Mouse (Mus musculus) forebrain, embryonic 13.5 days (tissue): ENCODE data around the gene Gramd4. TPM values are rescaled to one million over a fixed set of nuclear protein-coding genes. Genes with fewer than 3 reads are reported as not detected.

Experiments
- ATAC-seq: fragments of 200-750 bp; cut with Nextera tagmentation; 2 replicates; pipeline ENCODE4 v1.8.0; 2017
- H3K27ac ChIP-seq: fragments of 300-500 bp; sonication (generic); 2 replicates; pipeline ENCODE4 v1.5.1; 2015; ENCODE audit warnings: inconsistent platforms, mild to moderate bottlenecking, moderate library complexity
- H3K27me3 ChIP-seq: fragments of 300-500 bp; sonication (generic); 2 replicates; pipeline ENCODE4 v1.6.1; 2015; ENCODE audit warnings: mild to moderate bottlenecking, inconsistent platforms
- H3K36me3 ChIP-seq: fragments of 300-500 bp; sonication (generic); 2 replicates; pipeline ENCODE4 v1.6.1; 2015; ENCODE audit warnings: mild to moderate bottlenecking, inconsistent platforms; ENCODE audit not compliant: poor library complexity, severe bottlenecking
- H3K4me1 ChIP-seq: fragments of 300-500 bp; sonication (generic); 2 replicates; pipeline ENCODE4 v1.6.1; 2015; ENCODE audit warnings: inconsistent platforms
- H3K4me2 ChIP-seq: fragments of 300-500 bp; sonication (generic); 2 replicates; pipeline ENCODE4 v1.6.1; 2015; ENCODE audit warnings: inconsistent platforms, mild to moderate bottlenecking, moderate library complexity
- H3K4me3 ChIP-seq: fragments of 300-500 bp; sonication (generic); 2 replicates; pipeline ENCODE4 v1.5.1; 2015; ENCODE audit warnings: mild to moderate bottlenecking, inconsistent platforms
- H3K9ac ChIP-seq: fragments of 300-500 bp; sonication (generic); 2 replicates; pipeline ENCODE4 v1.6.1; 2015; ENCODE audit warnings: mild to moderate bottlenecking, inconsistent platforms
- H3K9me3 ChIP-seq: fragments of 300-500 bp; sonication (generic); replicated peaks from 2 replicates; pipeline ENCODE4 v1.6.1; 2016; ENCODE audit warnings: inconsistent platforms
- WGBS: fragments of 180-500 bp; shearing (Covaris S2); methylation state at CpG from one replicate; pipeline ENCODE4 v1.1.7; 2015; 5-methylcytosine and 5-hydroxymethylcytosine counted together
- polyA plus RNA-seq: library from polyadenylated mRNA; unstranded; fragments of >200 nt; fragmentation: Nextera tagmentation; extraction: Ambion mirVana; gene quantifications from 2 replicates; pipeline ENCODE4 v1.2.1, GENCODE M21; 2015

The Gramd4 gene
- polyA plus RNA-seq, 1 experiment from 2014 or later = 31.6 TPM

DNA sequence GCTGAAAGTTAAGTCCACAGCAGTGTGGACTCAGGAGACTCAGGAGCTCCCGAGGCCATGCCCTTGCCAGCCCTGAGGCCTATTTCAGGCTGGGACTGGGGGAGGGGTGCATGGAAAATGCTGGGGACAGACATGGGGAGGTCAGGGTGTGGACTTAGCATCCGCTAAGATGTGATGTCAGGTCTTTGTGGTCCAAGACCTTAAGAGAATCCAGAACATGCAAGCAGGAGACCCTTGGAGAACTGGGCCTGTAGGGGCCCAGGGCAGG is 18.5 kb downstream of the Gramd4 start:
- Histone ChIP-seq H3K9me3 (no peaks in the 10 kb centered on the region), H3K9ac (no peak overlapping the region), H3K4me2 (no peak overlapping the region), H3K4me3 (no peak overlapping the region), H3K27me3 (no peaks in the 10 kb centered on the region), H3K4me1 (peaks cover 12% of the 10 kb centered on the region), H3K27ac (no peak overlapping the region), H3K36me3 (peaks cover 4% of the 10 kb centered on the region; the same call in 1 of the 2 replicates)
- 89% methylated on average over 2 of the region's 2 CpGs for WGBS
- no peak for ATAC-seq

DNA sequence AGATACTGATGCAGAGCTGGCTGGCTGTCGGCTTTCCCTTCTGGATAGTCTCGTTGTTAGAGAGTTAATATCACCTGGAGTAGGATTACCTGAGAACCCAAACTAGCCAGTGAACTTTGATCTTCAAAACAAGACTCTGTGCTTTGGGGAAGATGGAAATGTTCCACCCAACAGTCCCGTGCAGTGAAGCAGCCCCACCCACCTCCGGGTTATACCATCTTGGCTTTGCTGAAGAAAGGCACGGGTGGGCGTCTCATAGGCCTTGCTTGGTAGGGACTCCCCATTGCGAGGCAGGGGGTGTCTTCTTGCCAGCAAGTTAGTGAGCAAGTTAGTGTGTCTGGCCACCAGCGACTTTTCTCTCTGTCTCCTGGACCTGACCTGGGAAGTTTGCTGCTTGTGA is 18.9 kb downstream of the Gramd4 start:
- H3K4me1 ChIP-seq = peaks cover 12% of the 10 kb centered on the region
- no peak overlapping the region for H3K27ac ChIP-seq
- WGBS = 90% methylated on average over 8 of the region's 8 CpGs
- peaks cover 4% of the 10 kb centered on the region; the same call in 1 of the 2 replicates for H3K36me3 ChIP-seq
- no peaks in the 10 kb centered on the region for H3K9me3 ChIP-seq
- no peak for ATAC-seq
- no peak overlapping the region for H3K4me3 ChIP-seq
- H3K4me2 ChIP-seq = no peak overlapping the region
- H3K9ac ChIP-seq = no peak overlapping the region
- no peaks in the 10 kb centered on the region for H3K27me3 ChIP-seq

DNA sequence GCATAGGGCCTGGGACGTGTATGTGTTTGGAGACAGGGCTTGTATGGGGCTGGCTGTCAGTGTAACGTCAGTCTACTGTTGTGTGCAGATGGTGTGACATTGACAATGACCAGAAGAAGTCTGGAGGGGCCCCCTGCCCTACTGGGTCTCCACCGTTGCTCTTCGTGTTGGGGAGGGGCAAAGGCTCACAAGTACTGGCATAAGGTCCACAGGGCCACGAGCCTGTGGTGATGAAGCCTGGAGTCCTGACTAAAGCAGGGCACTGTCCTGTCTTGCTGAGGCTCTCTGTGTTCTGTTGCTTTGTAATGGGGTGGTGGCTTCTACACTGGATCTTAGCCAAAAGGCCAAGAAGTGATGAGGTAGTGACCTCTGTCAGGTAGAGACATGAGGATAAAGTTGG is 20.4 kb downstream of the Gramd4 start:
- ATAC-seq = no peak
- Histone ChIP-seq H3K9ac (no peak overlapping the region), H3K36me3 (peaks cover 4% of the 10 kb centered on the region; the same call in 1 of the 2 replicates), H3K4me1 (peaks cover 19% of the 10 kb centered on the region), H3K4me3 (no peak overlapping the region), H3K4me2 (no peak overlapping the region), H3K9me3 (no peaks in the 10 kb centered on the region), H3K27me3 (no peaks in the 10 kb centered on the region), H3K27ac (no peak overlapping the region)
- 87% methylated on average over 5 of the region's 5 CpGs for WGBS

DNA sequence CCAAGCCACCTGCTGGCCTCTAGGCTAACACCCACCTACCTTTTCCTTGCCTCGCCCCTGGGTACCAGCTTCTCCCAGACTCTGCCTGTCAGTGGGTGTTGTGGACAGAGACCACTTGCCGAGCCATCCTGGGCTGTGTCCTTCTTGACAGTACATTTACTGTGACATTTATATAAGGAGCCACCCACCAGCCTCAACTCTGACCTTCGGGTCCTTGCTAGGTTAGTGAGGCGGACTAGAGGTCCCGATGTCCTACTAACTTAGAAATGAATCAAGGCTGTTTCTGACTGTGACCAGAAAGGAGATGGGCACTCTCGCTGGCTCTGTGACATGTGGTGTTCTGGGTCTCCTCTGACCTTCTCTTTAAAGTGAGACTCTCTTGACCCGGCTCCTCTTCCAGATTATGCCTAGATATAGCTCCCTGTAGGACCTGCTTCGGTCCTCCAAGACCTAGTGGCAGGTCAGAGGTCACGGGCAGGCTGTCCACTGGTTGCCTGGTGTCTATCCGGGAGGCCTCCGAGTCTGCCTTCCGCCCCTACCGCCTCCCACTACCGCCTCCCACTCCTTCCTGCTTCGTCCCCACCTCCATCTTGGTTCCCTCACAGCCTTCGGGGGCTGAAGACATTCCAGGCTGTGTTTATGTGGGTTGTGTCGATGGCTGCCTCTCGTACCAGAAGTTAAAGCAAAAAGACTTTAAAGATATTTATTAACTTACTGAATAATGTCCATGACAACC is 21.2 kb downstream of the Gramd4 start:
- ATAC-seq = no peak
- peaks cover 4% of the 10 kb centered on the region; the same call in 1 of the 2 replicates for H3K36me3 ChIP-seq

DNA sequence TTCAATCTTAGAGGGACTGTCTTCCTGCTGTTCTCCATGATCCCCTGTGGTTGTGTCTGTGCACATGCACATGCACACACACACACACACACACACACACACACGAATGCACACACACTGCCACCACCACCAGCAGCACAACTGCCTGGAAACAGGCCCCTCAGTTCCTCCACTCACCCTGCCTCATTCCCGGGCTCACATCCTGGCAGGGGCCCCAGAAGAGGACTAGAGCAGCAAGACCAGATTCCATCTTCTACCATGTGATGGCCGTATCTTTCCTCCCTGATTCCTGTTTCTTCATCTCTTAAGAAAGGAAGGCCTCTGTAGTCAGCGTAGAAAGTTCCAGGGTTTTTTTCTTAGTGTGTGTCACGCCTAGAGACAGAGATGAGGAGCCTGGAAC is 22.0 kb downstream of the Gramd4 start:
- Histone ChIP-seq H3K27me3 (no peaks in the 10 kb centered on the region), H3K27ac (no peak overlapping the region), H3K4me1 (peaks cover 34% of the 10 kb centered on the region), H3K9me3 (no peaks in the 10 kb centered on the region), H3K4me2 (no peak overlapping the region), H3K9ac (no peak overlapping the region), H3K4me3 (no peak overlapping the region), H3K36me3 (peaks cover 4% of the 10 kb centered on the region; the same call in 1 of the 2 replicates)
- ATAC-seq = no peak
- 73% methylated on average over 5 of the region's 5 CpGs for WGBS

More for the DNA sequence above, 21.2 kb downstream of the Gramd4 start:
- 85% methylated on average over 18 of the region's 18 CpGs for WGBS
- no peaks in the 10 kb centered on the region for H3K9me3 ChIP-seq
- no peak overlapping the region for H3K4me2 ChIP-seq
- H3K9ac ChIP-seq = no peak overlapping the region
- peaks cover 26% of the 10 kb centered on the region for H3K4me1 ChIP-seq
- no peak overlapping the region for H3K4me3 ChIP-seq
- no peak overlapping the region for H3K27ac ChIP-seq
- H3K27me3 ChIP-seq = no peaks in the 10 kb centered on the region

DNA sequence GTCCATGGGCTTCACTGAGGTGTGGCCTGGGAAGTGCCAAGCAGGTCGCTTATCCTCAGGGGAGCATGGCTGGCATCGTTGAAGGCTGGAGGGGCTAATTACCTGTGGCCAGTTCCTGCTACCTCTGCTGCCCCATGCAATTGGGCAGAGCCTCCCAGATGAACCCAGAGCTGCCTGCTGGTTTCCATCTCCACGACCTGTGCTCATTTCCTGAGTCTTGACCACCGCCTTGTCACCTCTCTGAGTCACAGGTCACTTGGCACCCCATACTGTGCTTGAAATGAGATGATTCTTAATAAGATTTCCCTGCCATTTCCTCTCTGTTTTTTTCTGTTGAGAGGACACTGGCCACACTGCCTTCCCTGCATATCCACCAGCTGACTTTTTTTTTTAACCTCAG is 22.4 kb downstream of the Gramd4 start:
- Histone ChIP-seq H3K27me3 (no peaks in the 10 kb centered on the region), H3K36me3 (peaks cover 4% of the 10 kb centered on the region; the same call in 1 of the 2 replicates), H3K9ac (no peak overlapping the region), H3K27ac (no peak overlapping the region), H3K4me2 (no peak overlapping the region), H3K9me3 (no peaks in the 10 kb centered on the region), H3K4me1 (peaks cover 39% of the 10 kb centered on the region), H3K4me3 (no peak overlapping the region)
- ATAC-seq = no peak
- 83% methylated on average over 4 of the region's 4 CpGs for WGBS

DNA sequence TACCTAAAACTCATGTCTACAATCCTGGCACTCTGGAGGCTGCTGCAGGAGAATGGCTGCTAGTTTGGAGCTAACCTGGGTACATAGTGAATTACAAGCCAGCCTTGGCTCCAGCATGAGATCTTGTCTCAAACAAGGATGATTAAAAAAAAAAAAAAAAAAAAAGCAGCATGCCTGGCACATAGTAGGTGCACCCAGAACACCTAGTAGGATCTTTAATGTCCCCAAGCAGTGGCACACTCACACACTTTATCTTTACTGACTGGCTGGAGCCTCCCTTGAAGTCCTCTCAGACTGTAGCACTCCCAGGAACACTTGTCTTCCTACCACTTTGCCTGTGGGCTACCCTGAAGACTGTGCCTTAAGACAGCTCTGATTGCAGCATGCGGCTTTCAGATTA is 22.9 kb downstream of the Gramd4 start:
- Histone ChIP-seq H3K9ac (no peak overlapping the region), H3K4me2 (no peak overlapping the region), H3K27me3 (no peaks in the 10 kb centered on the region), H3K36me3 (peaks cover 4% of the 10 kb centered on the region; the same call in 1 of the 2 replicates), H3K4me3 (no peak overlapping the region), H3K9me3 (no peaks in the 10 kb centered on the region), H3K27ac (no peak overlapping the region), H3K4me1 (peaks cover 44% of the 10 kb centered on the region)
- no peak for ATAC-seq
- WGBS = 83% methylated on average over 1 of the region's 1 CpGs

DNA sequence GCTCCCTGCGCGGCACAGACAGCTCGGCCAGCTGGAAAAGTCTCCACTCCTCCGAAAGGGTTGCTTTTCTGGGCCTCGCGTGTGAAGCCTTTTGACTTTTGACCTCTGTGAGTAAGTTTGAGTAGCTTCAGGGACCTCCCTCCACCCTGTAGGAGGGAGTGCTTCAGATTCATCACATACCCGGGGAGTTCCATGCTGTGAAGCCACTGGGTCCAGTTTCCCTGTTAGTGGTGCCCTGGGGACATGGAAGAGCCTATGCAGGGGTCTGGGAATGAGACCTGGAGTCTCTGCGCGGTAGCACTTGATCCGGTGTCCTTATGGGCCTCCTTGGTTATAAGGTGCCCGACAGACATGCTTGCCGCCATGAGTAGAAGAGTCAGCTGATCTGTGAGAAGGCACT is 24.2 kb downstream of the Gramd4 start:
- Histone ChIP-seq H3K4me3 (no peak overlapping the region), H3K9ac (no peak overlapping the region), H3K9me3 (no peaks in the 10 kb centered on the region), H3K4me1 (peaks cover 56% of the 10 kb centered on the region), H3K36me3 (peaks cover 4% of the 10 kb centered on the region; the same call in 1 of the 2 replicates), H3K4me2 (no peak overlapping the region), H3K27me3 (no peaks in the 10 kb centered on the region), H3K27ac (no peak overlapping the region)
- WGBS = 52% methylated on average over 12 of the region's 12 CpGs
- no peak for ATAC-seq

DNA sequence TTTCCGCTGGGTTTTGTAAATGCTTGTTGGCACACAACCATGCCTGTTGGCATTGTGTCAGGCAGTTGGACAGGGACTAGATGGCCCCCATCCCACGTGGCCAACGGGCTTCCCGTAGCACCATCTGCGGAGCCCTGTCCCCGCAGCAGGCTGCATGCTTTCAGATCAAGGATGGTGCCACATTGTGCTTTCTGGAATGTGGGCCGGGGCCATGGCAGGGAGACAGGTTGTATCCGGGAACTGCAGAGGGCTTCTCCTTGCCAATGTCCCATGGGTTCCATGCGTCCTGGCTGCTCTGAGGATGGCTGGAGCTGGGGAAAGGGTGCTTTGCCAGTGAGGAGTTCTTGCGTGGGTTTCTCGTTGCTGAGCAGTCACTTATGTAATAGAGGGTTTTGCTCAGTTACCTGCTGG is 25.1 kb downstream of the Gramd4 start:
- Histone ChIP-seq H3K9ac (0 out of 2 replicates have a peak overlapping the region, but pooled peaks have one; percentile 23), H3K4me3 (no peak overlapping the region), H3K9me3 (no peaks in the 10 kb centered on the region), H3K4me2 (no peak overlapping the region), H3K36me3 (peaks cover 4% of the 10 kb centered on the region; the same call in 1 of the 2 replicates), H3K4me1 (peaks cover 65% of the 10 kb centered on the region), H3K27ac (no peak overlapping the region), H3K27me3 (no peaks in the 10 kb centered on the region)
- ATAC-seq = no peak
- WGBS = 87% methylated on average over 11 of the region's 11 CpGs

DNA sequence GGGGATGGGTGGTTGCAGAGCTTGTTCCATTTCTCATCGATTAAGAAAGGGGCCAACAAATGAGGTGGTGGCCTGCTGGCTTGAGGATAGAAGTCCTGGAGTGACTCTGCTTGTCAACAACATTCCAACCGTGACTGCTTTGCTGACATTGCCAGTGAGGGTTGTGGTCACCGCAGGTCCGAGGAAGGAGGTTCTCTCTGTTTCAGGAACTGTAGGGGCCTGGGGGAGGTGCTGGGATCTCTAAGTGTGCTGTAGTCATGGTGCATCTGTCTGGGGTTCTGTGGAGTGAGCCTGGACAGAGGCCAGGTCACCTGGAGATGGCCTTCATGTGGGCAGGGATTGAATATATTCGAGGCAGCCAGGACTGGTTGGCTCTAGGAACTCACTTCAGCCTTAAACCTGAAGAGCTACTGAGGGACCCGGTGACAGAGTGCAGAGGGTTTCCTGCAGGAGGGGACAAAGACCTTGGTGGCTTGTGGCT is 25.8 kb downstream of the Gramd4 start:
- H3K4me3 ChIP-seq = no peak overlapping the region
- H3K9ac ChIP-seq = no peak overlapping the region
- no peaks in the 10 kb centered on the region for H3K9me3 ChIP-seq
- no peaks in the 10 kb centered on the region for H3K27me3 ChIP-seq
- H3K27ac ChIP-seq = 0 out of 2 replicates have a peak overlapping the region, but pooled peaks have one; percentile 0
- ATAC-seq = no peak
- H3K4me2 ChIP-seq = no peak overlapping the region
- peaks cover 73% of the 10 kb centered on the region for H3K4me1 ChIP-seq
- 57% methylated on average over 6 of the region's 6 CpGs for WGBS
- peaks cover 4% of the 10 kb centered on the region; the same call in 1 of the 2 replicates for H3K36me3 ChIP-seq

DNA sequence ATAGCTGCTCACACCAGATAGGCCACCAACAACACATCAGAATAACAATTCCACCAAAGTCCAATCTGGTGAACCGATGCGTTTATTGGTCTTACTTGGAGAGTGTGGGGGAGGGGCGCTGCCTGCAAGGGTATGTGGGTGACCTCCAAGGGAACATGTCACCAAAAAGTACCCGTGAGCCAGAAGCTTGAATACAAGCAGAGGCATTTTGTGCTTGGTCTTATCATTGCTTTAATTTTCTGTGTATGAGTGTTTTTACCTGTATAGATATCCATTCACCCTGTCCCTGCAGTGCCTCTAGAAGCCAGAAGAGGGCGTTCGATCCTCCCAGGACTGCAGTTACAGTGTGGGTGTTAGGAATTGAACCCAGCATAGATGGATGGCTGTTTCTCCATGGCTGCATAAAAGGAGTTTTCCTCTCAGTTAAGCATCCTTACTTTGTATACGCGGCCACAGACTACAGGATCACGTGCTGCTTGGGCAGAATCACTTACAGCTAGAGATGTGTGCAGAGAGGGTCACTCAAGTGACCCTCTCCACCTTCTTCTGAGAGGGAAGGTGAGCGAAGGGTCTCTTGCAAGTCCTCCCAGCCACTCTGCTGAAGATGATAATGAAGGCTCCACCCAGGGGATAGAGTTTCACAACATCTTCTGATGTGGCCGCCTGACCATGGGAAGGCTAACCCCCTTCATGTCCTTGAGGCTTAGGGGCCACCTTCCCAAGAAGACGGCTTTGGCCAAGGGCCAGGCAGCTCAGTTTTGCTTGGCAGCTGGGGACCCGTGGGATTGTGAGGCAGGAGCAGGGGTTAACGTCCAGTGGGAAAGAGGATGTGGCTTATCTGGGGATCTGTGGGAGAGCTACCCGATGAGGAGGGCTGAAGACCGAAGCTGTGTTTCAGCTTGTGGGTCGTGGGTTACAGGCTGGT is 28.1 kb downstream of the Gramd4 start:
- ATAC-seq = peak; percentile 44; the same call in 1 of the 2 replicates
- H3K9ac ChIP-seq = peak overlapping the region; percentile 53; the same call in 1 of the 2 replicates
- H3K4me3 ChIP-seq = no peak overlapping the region
- peak overlapping the region; percentile 91 for H3K27ac ChIP-seq
- 20% methylated on average over 17 of the region's 17 CpGs for WGBS
- H3K4me2 ChIP-seq = peak overlapping the region; percentile 44
- H3K36me3 ChIP-seq = no peaks in the 10 kb centered on the region
- H3K9me3 ChIP-seq = no peaks in the 10 kb centered on the region
- H3K27me3 ChIP-seq = no peaks in the 10 kb centered on the region
- peaks cover 93% of the 10 kb centered on the region for H3K4me1 ChIP-seq

DNA sequence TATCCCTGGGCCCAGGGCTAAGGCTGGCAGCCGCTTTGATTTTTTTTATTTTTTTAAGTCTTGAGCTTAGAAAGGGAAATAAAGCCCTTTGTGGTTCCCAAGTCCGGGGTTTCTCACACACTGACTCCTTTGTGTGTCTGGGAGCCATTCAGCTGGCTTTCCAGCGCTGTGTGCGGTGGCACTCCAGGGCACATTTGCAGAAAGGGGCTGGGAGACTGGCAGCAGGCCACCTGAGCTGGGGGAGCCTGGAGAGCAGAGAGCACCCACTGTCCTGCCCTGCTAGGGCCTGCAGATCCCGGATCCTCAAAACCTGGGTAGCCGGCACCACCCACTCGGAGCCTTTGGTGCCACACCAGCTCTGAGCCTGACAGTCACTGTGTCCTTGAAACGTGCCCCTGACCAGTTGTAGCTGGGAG is 28.8 kb downstream of the Gramd4 start:
- peak; percentile 62 for ATAC-seq
- no peak overlapping the region for H3K4me3 ChIP-seq
- 0 out of 2 replicates have a peak, but pooled peaks cover 5% of the 10 kb centered on the region for H3K36me3 ChIP-seq
- peak overlapping the region; percentile 53 for H3K9ac ChIP-seq
- 10% methylated on average over 8 of the region's 8 CpGs for WGBS
- H3K27ac ChIP-seq = peak overlapping the region; percentile 91
- no peaks in the 10 kb centered on the region for H3K27me3 ChIP-seq
- H3K4me2 ChIP-seq = peak overlapping the region; percentile 44
- no peaks in the 10 kb centered on the region for H3K9me3 ChIP-seq
- H3K4me1 ChIP-seq = peaks cover 91% of the 10 kb centered on the region
